Mouse (Mus musculus): ENCODE results near the gene Larp6.

Larp6 gene

DNA sequence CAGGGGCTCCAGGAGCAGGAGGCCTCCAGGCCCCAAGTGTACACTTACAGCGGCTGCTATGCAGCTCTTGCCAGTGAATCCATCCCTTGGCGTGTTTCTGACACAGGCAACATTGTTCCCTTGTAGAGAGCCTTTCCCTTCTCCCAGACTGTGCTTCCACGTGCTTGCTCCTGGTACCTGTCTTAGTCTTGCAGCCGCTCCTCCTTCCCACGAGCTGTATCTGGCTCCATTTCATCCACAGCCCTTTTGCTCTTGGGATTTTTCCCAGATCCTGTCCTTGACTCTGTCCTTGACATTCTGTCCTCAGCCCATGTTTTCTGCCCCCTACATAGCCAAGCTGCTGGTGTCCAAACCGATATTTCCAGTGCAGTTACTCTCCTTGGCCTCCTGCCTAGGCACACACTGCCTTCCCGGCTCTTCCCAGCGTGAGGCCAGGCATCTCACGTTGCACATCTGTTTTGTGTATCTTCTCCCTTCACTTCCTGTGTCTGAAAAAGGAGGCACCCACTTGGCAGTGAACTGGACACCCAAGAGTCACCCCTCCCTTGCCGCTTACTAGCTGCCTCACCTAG lies 46.7 kb downstream of the Larp6 start:
- DNase-seq (ENCODE audit: low spot score in 2 of 2), result no peak

- DNase-seq (ENCODE audit: low spot score in 2 of 2), result no peak
Observed at GRCm38 (mm10) chr9:60765181-60765580, 52.4 kb downstream of the Larp6 start.

DNA sequence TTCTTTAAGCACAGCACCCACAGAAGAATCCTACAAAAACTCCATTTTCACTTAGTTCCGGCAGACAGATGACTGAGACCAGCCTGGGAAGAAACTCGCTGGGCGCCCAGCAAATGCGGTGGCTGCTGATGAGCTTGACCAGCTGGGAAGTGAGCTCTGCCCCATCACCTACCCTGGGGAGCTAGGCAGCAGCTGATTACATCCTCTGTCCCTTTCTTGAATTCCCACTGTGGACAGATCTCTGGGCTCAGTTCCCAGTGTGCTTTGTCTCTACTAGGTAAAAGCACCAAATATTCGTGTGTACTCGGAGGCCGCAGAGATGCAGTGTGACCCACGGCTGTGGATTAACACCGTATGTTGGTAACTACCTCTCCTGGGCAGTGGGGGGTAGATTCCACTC lies 55.6 kb downstream of the Larp6 start:
- no peak for DNase-seq (ENCODE audit: low spot score in 2 of 2)

DNA sequence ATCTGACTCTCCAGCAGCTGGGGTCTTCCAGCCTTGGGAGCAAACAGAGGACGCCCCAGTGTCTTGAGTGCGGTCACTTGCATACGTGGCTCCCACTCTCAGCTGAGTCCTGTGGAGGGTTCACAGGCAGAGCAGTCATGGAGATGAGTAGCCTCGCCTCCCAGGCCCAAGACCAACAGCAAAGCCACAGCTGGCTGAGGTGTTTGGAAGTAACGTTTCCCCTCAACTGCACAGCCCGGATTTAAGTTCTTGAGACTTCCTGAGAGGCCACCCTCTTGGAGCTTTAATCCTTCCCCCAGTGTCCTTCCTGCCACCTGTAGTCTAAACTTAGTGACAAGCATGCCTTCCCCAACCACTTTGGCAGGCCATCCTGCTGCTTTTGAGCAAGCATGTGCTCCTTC lies 56.9 kb downstream of the Larp6 start:
- DNase-seq (ENCODE audit: low spot score in 2 of 2), result no peak

DNA sequence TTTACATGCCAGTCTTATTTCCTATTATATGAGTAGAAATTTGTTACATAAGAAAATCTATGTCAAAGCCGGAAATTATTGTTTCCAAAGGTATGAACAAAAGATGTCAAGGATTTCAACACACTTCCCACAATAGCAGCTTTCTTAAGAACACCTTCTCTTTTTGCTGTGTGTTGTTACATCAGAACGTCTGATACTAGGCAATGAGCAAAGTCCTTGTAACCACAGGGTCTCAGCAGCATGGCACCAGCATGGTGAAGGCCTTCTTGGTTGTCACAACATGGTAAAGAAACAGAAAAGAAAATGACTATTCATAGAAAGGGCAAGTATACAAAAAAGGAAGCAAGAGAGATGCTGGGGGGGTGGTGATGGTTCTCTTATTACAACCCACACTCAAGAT lies 60.9 kb downstream of the Larp6 start:
- no peak for DNase-seq (ENCODE audit: low spot score in 2 of 2)

- no peak for DNase-seq (ENCODE audit: low spot score in 2 of 2)
Observed at GRCm38 (mm10) chr9:60776899-60777298, 64.1 kb downstream of the Larp6 start.

DNA sequence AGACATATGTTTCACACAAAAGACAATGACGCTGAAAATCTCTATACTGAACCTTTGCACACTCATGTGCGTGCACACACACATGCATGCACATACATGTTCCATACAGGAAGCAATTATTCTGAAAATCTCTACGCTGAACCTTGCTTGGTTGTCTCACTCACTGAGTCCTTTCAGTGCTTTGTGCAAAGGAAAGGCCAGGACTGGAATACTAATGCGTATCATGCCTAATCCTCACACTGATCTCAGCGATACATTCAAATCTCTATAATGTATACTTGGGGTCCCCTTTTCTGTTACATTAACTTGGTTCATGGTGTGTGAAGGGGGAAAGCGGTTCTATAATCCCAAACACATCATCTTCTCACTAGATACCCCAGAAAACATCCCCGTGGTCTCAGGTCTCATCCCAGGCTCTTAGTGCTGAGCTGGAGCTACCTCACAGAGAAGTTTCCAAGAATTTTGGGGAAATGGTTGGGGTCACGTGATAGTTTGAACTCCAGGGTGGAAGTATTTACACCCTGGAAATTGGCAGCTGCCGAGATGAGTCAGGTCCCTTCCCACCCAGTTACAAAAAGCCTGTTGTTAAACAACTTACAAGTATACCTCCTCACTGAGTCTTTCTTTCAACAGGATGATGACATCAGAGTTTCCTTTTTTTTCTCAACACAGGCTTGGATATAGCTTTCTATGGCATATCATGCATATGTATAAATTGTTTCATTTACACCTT lies 69.4 kb downstream of the Larp6 start:
- no peak for DNase-seq (ENCODE audit: low spot score in 2 of 2)

- DNase-seq (ENCODE audit: low spot score in 2 of 2), result no peak
Observed at GRCm38 (mm10) chr9:60785069-60785468, 72.3 kb downstream of the Larp6 start.

DNA sequence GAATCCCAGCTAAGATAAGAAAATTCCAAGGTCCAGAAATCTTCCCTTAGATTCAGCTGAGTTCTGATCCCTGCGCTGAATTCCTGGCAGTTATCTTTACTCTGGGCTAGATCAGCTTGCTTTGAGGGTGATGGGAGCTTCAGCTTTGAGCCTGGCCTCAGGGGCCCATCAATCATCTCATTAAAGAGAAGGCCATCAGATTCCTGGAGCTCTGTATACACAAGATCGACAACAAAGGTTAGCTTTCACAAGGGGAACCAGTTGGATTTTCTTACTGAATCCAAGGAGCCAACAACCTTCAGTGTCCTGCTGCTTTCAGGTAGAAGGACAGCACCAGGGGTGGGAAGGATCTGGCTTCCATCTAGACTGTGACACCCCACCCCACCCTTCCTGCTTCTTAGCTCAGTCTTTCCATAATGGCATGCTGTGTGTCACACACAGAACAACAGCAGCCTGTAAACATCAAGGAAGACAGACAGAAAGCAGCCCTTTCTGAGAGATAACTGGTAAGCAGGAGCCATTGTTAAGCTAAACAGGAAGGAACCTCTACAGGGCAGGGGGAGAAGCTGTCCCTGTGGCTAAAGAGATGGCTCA lies 74.8 kb downstream of the Larp6 start:
- no peak for DNase-seq (ENCODE audit: low spot score in 2 of 2)
